Mouse (Mus musculus) NIH3T3 (cell line): ENCODE data around the gene Ctf1.
A peak's percentile ranks its signal among the peaks of the same experiment; 100 is the strongest.

Source experiments
- DNase-seq: peaks from one replicate; pipeline ENCODE4 v3.0.0-alpha.2; 2012; ENCODE audit warnings: low read depth

The Ctf1 gene

GRCm38 (mm10) chr7:127712461-127713385 lies at the start of gene Ctf1:
Ctf1 (plus strand) TSS chr7:127712736.
- peak; percentile 82 for DNase-seq

- DNase-seq = no peak
Measured at GRCm38 (mm10) chr7:127662926-127663325, 49.6 kb upstream of the Ctf1 start.

DNA sequence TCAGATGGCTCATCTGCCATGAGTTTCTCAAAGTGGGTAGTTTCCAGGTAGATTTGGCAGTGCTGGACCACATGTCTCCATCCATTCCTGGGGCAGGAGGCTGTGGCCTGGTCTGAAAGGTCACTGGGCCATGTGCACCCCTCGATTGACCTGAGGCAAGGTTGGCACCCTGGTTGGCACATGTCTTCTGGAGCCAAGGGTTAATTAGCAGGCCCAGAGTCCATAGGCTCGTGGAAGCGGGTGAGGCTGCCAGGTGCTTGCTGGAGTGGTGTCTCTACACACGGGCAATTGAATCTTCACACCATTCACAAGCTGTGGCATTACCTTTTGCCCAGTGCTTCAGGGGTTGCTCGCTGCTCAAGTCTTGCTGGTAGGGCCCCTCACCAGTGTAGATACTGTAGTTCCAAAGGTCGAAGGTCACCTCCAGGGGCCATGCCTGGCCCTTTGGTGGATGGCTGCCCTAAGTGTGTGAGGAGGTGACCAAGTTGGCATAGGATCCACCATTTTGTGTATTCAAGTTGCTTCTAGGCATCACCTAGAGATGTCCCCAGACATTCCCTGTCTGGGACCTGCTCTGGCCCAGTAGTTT lies 46.4 kb upstream of the Ctf1 start:
- DNase-seq = no peak

DNA sequence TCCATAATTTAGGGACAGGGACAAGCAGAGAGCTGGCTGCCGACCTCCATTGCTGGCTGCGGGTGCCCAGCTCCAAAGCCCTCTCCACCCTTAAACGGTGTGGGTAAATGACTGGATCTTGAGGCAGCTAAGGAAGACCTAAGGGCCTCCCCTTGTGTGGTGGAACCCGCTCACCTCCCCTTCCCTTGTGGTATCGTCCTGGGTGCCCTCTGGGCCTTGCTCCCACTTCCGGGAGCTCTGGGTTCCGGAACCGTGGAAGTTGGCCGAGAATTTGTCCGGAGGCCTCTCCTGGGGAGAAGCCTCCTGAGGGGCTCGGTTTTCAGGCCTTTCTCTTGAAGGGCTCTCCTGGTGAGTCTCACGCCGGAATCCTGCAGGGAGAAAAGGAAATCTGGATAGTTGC lies 45.9 kb upstream of the Ctf1 start:
- DNase-seq = no peak

DNA sequence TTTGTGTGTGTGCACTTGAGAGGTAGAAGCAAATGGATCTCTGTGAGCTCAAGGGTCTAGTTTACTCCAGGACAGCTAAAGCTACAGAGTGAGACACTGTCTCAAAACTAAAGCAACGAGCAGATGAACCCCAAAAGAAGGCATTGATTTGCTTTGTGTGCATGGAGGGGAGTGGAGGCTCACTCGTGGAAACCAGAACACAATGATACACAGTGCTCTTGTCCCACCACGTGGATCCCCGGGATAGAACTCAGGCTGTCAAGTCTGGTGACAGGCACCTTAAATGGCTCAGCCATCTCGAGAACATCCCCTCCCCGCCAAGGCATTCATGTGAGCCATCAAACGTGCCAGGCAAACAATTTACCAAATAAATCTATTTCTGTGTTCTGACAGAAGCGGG lies 45.4 kb upstream of the Ctf1 start:
- DNase-seq = no peak

GRCm38 (mm10) chr7:127671880-127672774 lies 40.4 kb upstream of the Ctf1 start:
- DNase-seq = no peak

- DNase-seq = no peak
Measured at GRCm38 (mm10) chr7:127672776-127673175, 39.8 kb upstream of the Ctf1 start.

- DNase-seq = peak; percentile 94
Measured at GRCm38 (mm10) chr7:127674977-127675376, 37.6 kb upstream of the Ctf1 start.

DNA sequence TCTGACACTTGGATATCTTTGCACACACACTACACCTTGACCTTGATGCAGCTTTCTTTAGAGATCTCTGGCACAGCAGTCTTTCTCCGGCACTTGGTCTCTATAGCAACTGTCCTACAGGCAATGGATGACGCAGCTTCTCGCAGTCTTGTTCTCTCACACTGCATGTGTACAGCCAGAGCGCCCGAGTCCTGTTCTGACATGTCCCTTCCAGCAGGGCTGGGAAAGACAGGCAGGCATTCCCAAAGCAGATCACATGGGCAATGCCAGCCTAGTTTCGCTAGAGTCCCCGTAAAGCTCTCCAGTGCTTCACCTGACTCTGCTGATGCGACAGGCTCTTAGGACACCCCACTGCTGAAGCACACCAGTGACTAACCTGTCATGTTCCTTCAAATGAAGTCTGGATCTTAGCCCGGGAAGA lies 37.1 kb upstream of the Ctf1 start:
- no peak for DNase-seq

DNA sequence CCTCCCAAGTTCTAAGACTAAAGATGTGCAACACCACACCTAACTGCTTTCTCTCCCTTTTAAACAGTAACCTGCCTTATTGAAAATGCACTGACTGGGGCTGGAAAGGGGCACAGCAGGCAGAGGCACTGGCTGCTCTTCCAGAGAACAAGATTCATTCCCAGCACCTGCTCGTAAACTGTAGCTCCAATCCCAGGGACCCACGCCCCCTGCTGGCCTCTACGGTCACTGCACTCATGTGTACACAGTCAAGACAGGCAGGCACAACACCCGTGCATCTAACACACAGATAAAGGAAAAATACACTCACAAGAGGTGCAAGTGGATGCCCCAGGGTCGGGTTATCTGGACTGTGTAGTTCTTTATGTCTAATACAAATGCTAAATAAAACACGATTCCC lies 35.5 kb upstream of the Ctf1 start:
- peak; percentile 52 for DNase-seq

- no peak for DNase-seq
Measured at GRCm38 (mm10) chr7:127677609-127678008, 34.9 kb upstream of the Ctf1 start.

DNA sequence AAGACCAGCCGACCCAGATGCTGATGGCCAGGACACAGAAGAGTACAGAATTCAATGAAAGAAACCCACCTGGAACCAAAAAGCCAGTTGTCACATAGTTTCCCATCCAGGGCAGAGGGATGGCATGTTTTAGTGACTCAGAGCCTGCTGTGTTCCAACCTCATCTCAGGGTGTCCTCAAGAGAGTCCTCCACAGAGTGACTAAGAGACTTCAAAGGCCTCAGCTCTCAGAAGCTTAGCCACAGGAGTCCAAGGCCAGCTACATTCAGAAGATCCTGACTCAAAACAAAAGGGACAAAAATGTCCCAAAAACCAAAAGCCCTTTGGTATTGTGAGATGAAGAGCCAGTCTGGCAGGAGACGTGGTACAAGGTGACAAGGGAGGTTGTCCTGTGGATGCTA lies 33.7 kb upstream of the Ctf1 start:
- DNase-seq = no peak

DNA sequence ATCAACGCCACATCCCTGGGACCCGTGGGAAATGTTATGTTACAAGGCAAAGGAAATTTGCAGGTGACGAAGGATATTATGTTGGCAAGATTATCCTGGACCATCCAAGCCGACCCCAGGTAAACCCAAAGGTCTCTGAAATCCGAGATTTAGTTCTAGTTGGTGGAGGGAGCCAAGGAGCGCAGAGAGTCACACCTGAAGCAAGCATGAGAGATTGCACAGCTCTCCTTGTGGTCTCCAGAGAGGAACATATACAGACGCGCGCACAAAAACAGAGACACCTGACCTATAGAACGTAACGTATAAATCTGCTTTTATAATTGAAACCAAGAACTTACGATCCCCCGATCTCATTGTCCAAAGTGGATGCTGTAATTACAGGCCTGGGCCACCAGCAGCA lies 32.0 kb upstream of the Ctf1 start:
- DNase-seq = no peak

GRCm38 (mm10) chr7:127681888-127682553 lies 30.5 kb upstream of the Ctf1 start:
- DNase-seq = no peak

DNA sequence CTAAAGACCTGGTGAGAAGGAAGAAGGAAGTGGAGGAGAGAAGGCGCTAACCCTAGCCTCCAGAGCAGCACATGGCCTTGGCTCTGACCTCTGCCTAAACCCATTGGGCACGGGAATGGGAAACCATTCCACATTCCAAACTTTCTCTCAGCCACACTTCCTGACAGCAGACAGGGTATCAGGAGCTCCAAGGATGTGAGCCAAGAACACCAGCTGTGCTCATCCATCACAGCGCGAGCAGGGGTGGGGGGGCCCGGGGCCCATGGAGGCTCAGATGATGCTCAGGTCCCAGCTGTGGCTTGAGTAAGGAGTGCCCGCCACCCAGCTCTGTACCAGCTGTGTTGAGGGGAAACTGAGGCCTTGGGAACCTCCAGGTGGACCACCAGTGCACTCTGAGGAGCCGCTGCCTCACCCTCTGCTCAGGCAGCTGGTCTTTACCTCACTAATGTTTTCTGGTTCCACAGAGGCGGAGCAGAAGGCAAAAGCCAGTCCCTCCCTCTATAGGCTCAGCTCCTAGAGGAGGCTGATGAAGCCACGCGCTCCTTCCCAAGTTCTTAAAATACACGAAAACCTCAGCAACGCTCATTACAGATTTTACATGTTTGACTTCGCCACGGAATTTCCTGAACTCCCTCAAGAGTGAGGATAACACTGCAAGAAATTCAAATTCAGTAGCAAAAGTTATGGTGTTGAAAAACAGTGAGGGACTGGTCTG lies 27.1 kb upstream of the Ctf1 start:
- no peak for DNase-seq

DNA sequence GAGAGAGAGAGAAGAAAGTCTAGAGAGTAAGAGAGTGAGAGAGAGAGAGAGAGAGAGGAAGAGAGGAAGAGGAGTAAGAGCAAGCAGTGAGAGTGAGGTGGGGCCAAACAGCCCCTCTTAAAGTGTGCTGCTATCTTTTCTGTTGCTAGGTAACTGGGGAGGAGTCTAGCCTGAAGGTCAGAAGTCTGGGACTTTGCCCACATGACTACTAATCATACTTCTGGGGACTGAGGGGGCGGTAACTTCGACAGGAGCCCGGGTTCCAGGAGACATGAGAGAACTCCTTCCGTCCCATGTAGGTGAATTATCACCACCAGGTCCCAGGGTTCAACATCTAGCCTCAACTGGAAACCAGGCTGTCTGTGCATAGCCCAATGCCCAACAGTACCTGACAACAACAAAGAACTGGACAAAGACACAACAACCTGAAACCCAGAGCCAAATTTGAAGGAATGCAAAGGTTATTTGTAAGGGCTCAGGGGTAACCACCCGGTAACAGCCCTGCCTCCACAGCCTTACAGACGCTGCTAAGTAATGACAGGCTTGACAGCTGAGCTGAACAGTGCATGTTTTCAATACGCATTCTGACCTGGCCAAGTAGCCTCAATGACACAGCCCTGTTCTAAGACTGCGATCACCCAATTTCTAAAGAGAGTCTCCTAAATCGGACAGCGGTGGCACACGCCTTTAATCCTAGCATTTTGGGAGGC lies 25.6 kb upstream of the Ctf1 start:
- no peak for DNase-seq

GRCm38 (mm10) chr7:127688935-127689334 lies 23.6 kb upstream of the Ctf1 start:
- DNase-seq = no peak

DNA sequence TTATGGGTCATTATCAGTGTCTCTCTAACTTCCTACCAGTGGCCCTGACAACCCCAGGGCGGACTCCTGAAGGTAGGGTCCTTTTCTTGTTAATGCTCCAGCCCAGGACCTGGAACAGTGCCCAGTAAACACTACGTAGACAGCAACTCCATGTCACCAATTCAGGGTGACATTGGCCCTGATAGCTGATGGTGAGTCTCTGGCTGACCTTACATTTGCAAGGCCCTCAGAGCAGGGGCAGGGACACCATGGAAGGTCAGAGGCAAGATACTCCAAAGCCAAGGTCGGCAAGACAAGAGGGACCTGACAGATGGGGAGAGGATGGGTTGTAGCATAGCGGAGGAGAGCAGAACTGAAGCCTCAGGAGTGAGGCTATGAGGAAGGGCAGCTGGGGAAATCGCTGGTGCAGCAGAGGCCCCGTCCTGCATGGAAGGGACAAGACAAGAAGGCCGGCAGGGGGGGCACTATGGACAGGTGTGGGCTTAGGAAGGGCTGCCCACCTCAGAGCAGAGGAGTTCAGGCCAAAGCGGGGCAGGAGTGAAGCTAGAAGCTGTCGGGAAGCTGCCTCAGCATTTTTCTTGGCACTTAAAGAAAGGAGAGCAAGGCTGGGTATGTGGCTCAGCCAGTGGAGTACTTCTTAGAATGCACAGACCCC lies 22.8 kb upstream of the Ctf1 start:
- no peak for DNase-seq

DNA sequence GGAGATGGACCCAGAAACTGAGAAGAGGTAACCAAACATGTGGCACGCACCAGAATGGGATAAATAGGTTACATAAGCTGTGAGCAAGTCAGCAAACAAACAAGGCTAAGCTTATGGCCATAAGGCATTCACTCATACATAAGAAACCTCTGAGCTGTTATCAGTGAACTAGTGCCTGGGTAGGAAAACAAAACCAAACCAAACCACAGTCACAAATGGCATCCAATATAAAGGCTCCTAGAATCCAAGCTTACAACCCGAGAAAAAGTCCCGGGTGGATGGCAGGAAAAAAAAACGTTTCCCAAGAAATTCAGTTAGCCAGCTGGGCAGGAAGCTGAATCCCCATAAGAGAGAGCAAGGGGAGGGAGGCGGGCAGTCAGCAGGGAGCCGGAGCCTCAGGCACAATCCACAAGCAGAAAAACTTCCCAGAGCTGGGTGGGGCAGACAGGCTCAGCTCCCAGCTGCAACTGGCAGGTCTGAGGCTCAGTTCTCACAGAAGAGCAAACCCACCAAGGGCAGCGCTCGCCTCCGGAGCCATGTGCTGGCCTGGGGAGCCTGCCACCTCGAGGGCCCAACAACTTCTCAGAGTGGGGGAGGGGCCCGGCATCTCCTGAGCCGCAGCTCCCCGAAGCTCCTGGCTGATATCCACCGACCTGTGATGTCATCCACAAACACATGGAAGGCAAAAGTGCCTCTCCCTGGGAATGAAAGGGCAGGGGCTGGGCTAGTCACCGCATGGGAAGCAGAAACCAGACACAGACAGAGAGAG lies 21.1 kb upstream of the Ctf1 start:
- peak; percentile 89 for DNase-seq
